Mouse (Mus musculus) frontal cortex, postnatal 14 days (tissue): ENCODE data around the gene Agxt2.

Experiments used
- DNase-seq, 2 experiments: peaks; one replicate each; pipeline ENCODE4 v3.0.0; 2022; ENCODE audit warnings: low spot score in 2 of 2

Agxt2 gene

DNA sequence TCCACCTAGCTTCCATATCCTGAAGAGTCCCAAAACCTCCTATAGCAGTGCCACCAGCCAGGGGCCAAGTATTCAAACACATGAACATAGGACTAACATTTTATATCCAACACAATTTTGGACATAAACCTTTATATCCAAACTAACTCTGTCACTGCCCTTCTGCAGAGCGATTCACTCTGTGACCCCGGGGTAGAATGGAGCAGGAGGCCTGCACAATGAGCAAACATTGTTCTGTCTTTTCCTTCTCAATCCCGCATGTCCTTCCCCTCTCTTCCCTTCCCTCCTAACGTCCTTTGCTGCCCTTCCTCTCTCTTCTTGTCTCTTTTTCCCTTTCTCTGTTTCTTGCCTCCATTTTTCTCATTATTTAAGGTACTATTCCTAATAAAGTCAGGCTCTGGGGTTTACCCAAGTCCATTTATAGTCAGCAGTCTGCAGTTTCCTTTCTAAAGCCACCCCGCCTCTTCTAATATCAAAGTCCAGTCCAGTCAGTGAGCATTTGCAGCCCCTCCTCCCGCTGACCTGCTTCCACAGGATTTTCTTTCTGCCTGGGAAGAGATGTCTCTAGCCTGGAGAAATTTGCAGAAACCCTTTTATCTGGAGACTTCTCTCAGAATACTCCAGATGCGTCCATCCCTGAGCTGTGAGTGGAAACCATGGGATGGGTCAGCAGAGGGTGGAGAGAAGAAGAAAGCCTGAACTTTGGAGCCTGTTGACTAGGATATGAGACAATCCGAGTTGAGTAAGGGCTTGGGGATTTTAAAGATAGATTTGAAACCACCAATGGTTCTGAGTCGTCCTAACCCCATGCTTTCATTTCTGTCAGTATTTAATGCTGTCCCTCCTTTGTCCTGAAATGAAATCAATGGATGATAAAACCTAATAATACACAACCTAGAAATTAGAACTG lies at the start of gene Agxt2:
Agxt2 (plus strand) TSS at position 494 of the 910 bp plus-strand sequence.
- no peak for DNase-seq

DNA sequence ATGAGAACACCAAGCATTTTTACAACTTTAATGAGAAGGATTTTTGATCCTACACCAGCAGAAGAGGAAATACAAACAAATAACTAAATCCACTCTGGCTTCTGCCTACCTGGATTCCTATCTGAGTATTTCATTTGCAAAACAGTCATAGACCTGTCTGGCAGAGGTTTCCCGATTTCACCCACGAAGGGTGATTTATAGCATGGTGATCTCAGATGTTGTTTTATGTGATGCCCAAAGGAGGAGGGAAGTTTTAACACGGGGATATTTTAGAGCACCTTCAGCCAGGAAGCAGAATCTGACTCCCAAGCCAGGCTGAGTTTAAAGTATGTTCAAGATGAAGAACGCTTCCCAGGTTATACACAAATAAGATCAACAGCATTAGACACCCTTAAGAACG lies 46.5 kb upstream of the Agxt2 start:
- no peak for DNase-seq

DNA sequence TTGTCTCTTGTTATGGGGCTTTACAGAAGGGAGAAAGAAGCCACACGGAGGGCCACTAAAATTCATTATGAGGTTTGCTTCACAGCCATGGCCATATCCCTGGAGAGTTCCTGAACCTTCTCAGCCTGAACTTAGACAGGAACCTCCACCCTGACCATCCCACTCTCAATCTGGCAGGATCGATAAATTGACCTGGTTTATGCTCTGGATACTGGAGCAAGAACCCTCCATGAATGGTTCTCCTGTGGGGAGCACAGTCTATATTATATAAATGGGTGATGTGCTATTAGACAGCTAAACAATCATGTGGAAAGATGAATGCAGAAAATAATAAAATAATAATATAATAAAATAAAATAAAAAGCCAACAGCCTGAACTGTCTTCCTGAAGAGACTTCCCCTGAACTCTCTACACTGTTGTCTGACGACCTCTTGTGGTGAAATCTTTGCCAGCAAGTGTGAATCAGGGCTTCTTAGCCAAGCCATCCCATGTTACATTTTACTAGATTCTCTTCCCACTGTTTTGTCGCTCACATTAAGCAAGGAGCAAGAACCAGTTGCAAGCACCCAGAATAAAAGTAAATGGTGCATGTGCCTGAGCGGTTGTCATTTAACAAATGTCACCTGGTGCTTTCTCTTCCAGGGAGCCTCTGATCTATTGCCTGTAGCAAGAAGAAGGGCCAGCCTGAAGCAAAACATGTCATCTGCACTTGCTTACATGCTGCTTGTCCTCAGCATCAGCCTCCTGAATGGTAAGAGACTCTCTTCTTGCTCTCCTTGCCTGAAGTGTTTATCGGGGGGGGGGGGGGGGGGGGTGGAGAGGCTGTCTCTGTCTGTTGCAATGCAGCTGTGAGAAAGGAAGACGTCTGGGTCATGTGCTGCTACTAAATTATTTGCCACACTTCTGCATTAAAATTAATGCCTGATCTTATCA lies 44.5 kb upstream of the Agxt2 start:
- DNase-seq = peak; percentile 20 to 50

DNA sequence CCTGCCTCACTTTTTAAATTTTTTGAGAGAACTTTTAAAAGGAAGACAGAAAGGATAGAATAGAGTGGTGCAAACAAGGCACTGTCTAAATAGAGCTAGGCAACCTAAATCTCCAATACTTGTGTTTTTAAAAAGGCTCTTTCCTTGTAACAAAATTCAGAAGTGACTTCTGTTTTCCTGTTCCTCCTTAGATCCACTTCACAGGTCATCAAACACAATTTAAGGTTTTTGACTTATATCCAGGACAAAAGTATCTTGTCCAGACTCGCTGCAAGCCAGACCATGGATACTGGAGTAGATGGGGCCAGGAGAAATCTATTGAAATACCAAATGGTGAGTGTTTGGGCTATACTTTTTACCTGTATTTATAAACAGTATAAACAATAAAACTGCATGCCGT lies 33.3 kb upstream of the Agxt2 start, which contains the start of gene Gm21973:
Gm21973 (plus strand) TSS at position 301 of the 400 bp plus-strand sequence.
- no peak for DNase-seq

DNA sequence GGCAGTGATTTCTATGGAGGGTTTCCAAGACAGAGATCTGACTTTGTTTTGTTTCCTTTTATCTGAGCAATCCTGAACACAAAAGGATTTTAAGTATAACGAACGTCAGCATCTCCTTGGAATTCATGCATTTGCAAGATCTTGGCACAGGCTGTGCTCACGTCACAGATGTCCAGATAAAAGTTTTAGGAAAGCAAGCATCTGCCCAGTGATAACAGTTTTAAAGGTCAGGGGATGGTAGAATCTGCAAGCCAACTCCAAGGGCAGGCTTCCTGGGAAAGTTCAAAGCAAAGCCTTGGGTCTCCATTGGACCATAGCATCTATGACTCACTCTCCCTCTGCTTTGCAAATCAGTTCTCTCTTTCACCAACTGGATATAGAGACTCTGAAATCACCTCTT lies 27.7 kb upstream of the Agxt2 start:
- no peak for DNase-seq

DNA sequence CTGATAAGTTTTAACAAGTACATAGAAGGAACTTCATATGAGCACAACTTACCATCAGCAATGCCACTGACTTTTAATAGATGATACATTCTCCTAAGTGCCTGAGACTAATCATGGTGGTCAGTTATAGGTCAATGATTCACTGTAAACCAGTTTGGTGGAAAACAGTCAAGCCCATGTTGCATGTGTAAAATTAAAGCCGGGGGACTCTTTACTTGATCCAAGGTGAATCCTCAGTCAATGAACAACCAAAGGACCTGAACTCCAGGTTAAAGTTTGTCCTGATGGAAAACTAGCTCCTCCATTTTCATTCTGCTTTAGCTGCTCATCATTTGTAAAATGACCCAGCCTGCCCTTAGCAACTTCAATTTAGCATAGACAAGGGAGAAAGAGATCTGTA lies 25.8 kb upstream of the Agxt2 start:
- DNase-seq = no peak

DNA sequence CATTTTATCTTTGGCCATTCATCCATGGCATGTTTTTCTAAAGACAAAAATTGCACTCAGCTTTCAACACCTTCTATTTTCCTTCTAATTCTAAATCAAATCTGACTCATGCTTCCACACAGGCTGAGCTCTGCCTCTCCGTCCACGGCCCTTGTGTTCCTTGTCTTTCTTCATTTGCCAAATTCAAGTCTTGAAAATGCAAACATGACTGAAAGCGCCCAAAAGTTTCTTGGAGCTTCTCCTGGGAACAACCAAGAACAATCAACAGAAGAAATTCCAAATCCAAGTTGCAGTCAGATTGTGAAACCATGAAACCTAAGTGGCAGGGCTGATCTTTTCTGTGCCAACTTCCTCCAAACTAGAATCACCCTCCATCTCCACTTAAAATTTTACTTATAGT lies 19.7 kb upstream of the Agxt2 start:
- no peak for DNase-seq

DNA sequence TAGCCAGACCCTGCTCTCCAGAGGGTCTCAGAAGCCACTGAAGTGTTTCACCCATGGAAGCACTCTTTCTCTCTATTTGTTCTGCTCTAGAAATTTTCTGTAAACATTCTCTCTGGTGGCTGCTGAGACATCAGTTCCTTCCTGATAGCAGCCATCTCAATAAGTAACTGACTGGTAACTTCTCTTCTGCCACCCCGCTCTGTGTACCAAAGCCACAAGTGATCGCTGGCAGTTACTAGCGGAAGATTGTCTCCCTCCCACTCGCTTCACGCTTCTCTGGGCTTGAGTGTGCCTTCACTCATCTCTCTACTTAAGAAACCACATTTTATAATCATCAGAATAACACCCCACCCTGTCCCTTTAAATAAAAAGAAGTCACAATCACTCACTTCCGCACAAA lies 11.3 kb upstream of the Agxt2 start:
- no peak for DNase-seq

DNA sequence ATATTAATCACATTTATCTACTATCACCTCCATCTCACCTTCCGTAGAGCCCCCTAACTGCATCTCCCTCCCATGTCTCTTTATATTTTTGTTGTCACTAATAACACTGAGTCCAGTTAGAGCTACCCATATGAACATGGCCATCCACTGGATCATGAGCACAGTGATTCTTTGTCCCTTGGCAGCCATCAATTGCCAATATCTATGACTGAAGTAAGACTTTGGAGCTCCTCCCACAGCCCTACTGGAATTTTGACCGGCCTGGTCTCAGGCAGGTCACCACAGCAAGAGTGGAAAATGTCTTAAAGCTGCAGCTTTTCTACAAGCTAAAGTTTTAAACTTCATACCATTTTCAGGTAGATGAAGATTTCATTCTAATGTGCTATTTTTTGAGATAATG lies 8.0 kb downstream of the Agxt2 start:
- DNase-seq = no peak

DNA sequence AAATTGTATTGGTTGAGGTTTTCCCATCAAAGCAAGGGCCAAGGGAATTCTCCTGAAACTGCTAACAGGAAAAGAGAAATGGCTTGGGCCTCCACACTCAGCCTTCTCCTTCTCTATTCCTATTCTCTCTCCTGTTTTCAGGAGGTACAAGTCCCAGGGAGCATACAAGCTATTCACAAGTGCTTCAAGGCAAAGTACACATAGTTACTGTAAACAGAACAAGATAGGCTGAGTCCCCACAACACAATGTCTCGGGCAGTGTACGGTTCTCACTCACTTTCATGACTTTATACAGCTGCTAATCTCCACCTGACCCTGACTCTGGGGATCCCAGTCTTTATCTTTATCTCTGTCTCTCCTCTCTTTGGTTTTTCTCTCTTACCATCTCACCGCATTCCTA lies 17.1 kb downstream of the Agxt2 start:
- no peak for DNase-seq

DNA sequence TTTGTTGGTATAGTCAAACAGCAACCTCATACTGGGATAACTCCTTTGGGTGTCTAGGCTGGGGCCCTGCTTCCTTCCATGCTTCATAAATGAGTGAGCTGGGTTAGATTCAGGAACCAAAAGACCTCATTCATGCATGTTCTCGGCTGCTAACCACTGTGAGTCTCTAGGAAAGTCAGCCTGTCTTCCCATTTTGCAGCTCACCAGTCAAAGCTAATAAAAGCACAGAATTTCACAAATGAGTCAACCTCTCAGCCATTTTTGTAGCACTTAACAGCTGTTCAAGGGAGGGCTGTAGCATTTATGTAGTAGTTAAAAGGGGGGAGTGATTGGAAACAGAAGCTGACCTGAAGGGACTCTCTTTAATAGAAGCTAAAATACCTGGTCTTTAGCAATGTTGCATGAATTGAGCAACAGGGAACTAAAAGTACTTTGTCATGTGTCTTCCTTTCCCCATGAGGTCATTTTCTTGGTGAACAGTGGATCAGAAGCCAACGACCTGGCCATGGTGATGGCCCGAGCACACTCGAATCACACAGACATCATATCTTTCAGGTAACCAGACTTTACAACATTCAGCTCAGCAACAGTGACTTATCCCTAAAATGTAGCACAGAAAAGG lies 20.1 kb downstream of the Agxt2 start:
- DNase-seq = no peak

DNA sequence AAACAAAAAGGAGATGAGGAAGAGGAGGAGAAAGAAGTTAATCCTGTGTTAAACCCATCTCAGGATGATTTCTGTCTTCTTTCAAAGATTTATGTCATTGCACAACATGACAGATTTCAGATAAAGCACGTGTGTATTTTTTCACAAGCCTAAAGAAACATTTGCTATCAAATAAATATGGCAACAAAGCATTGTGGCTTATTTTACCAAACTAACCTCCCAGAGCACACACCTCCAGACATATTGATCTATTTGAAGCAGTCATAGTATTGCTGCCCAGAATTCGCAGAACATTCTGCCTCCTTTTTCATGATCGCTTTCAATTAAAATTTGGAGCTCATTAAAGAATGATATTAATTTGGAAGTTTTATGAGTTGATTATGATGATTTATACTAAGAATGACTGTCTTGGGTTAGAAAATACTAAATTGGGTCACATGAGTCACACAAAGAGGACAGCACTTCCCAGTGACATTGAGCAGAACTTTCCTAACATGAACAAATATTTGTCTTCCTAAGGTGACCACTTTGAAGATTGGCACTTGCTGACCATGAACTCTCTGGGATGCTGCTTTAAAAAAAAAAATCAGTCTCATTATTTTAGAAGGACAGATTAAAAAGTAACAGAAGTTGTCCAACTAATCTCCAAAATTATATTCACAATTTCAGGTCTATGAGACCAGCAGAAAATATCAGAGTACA lies 21.6 kb downstream of the Agxt2 start:
- DNase-seq = no peak

DNA sequence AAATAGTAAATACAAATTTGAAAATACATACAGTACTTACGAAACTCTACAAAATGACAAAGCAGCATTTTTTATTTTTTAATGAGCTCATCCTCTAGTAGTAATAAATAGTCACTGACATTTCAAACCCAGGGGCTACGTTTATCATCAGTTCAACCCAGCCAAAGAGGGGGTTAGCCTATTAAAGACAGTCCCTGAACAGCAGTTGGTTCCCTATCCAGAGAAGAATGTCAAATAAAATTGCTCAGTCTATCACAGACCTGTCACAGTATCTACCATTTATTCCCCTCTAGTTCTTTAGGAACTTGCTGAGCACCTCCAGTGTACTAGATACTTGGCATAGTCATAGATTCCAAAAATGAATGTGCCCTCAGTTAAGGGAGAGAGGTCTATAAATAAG lies 28.9 kb downstream of the Agxt2 start:
- DNase-seq = no peak

DNA sequence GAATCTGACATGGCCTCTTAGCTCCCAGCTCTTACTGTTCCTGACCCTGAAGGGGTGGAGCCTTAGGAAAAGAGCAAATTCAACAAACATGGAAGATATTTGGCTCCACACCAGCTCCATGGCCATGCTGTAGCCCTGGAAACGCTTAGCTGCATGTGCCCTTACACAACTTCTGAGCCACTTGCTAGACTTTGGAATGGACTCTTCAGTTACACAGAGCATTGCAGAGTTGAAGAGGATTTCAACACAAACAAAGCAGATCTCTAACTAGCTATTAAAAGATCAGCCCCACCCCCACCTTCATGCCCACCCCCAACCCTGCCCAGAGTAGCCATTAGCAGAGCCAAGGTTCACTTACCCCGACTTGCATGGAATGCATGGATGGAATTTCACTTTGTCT lies 41.5 kb downstream of the Agxt2 start:
- no peak for DNase-seq

DNA sequence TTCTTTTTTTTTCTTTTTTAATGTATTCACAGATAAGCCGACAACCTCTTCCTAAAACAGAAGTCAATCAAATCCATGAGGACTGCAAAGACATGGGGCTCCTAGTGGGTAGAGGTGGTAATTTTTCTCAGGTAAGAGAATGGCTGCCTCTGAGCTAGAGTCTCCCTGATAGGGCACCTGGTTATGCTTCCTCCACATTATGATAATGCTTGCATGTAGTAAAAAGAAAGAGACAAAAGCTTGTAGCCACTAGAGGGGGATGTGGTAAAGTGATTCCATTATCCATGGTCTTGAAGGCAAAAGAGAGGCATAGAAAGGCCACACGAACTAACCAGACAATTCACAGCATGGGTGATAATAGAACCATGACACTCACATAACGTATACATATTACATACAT lies 42.1 kb downstream of the Agxt2 start:
- DNase-seq = no peak

DNA sequence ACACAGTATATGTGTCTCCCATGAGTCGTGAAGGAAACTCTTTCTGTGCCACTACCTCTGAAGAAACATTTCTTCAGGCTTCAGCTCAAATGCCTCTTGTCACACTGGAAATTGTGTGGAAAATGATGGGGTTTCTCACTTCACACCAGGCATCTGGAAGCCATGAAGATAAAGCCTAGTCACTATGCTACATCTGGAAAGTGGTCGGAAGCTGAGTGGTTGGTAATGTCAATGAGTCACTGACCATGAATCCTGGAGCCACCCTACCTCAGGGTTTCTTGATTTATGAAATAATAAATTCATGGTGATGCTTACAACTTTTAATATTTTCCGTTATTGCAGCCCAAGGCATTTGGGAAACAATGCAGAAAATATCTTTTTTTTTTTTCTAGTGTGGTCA lies 51.5 kb downstream of the Agxt2 start:
- DNase-seq = no peak

DNA sequence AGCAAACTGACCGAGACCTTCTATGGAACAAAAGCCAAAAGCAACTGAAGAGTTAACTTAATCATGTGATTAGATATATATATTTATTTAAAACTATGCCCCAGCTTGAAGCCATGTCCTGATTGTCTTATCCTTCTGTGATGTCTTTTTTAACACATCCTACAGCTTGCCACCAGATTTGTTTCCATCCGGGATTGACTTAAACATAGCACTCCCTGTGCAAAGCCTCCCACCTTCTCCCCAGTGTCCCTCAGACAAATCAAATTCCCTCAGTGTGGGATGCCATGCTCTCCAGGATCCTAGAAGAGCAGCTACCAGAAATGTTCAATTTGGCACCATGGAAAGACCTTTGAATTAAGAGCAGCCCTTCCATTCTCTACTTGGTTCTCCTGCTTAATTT lies 52.5 kb downstream of the Agxt2 start:
- DNase-seq = no peak

DNA sequence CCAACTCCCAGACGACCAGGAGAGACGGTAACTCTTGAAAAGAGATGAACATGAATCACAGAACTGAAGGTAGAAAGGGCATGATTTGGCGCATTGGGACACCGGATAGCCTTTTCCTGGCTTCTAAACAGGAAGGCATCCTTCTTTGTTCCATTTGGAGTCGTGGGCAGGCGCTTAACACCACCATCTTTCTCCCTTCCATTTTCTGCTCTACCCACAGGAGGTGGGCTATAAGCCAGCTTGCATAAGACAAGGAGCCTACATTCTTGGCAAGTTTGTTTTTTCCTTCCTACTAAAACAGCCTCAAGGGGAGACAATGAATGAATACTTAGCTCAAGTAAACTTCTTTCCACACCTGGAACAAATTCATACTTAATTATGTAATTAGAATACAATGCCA lies 55.3 kb downstream of the Agxt2 start:
- no peak for DNase-seq

DNA sequence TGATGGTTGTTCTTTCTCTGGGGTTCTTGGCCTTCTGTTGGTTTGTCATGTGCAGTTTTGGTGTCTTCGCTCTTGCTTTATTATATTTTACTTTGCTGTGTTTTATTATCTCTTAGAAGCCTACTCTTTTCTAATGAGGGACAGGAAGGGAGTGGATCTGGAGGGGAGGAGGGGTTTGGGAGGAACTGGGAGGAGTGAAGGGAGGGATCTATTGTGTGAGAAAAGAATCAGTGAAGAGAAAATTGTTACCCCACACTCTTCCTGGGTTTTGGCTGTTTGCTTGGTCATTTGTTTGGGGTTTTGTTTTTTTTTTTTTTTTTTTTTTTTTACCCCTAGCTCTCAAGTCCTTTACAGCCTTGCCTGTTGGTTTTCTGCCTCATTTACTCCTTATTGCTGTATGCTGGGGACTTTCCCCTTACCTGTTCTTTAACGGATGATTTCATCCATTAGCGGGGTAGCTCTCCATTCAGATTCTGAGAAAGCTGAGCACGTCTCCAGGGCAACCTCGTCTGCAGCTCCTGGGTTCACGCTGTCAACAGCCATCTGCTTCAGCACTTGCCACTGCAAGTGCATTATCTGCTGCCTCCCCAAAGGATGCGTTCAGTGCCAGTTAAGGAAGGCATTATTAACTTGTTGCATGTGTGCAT lies 62.9 kb downstream of the Agxt2 start:
- no peak for DNase-seq

DNA sequence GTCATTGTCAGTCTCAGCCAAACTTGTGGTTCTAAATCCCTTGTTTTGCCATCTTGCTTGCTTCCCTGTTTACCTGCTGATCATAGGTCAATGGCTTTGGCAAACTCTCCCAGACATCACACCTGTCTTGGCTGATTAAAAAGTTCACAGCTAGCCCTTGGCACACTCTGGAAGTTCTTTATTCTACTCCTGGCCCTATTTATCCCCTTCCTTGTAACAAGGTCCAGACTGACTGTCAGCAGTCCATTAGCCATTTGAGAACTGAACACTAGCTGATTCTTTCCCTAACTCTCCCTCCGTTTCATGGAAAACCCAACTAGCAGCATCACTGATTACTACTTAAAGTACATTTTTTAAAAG lies 63.4 kb downstream of the Agxt2 start:
- DNase-seq = no peak

DNA sequence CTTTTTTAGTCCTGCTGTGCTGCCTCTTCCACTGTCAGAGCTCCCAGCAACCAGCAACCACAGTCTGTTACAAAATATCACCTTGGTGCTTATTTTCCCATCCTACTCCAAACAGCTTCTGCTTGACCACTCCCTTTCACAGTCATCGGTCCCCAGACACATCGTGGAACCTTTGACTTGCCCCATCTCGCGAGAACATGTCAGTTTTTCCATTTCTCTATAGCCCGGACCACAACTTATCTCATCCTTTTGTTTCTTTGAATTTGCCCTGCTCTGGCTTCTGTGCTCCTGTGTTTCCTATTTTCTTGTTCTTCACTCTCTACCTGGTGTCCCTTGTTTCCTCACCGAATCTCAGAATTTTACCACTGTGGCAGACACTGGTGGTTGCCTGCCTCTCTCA lies 67.8 kb downstream of the Agxt2 start:
- DNase-seq = no peak
